Mouse (Mus musculus) midbrain, embryonic 12.5 days (tissue): ENCODE measurements around the gene Gns. TPM values are rescaled to one million over a fixed set of nuclear protein-coding genes. Genes with fewer than 3 reads are reported as not detected.

Source experiments
- ATAC-seq: fragments of 200-750 bp; cut with Nextera tagmentation; 2 replicates; pipeline ENCODE4 v1.8.0; 2017; ENCODE audit warnings: low read depth, moderate TSS enrichment, moderate library complexity; ENCODE audit not compliant: low FRiP score
- H3K27ac ChIP-seq: fragments of 300-500 bp; sonication (generic); replicated peaks from 2 replicates; pipeline ENCODE4 v1.5.1; 2016; ENCODE audit warnings: mild to moderate bottlenecking
- H3K27me3 ChIP-seq: fragments of 300-500 bp; sonication (generic); 2 replicates; pipeline ENCODE4 v1.6.1; 2016; ENCODE audit warnings: mild to moderate bottlenecking
- H3K36me3 ChIP-seq: fragments of 300-500 bp; sonication (generic); 2 replicates; pipeline ENCODE4 v1.6.1; 2016
- H3K4me1 ChIP-seq: fragments of 300-500 bp; sonication (generic); 2 replicates; pipeline ENCODE4 v1.6.1; 2016
- H3K4me2 ChIP-seq: fragments of 300-500 bp; sonication (generic); replicated peaks from 2 replicates; pipeline ENCODE4 v1.6.1; 2016; ENCODE audit warnings: mild to moderate bottlenecking, moderate library complexity
- H3K4me3 ChIP-seq: fragments of 300-500 bp; sonication (generic); 2 replicates; pipeline ENCODE4 v1.5.1; 2016; ENCODE audit warnings: mild to moderate bottlenecking
- H3K9ac ChIP-seq: fragments of 300-500 bp; sonication (generic); replicated peaks from 2 replicates; pipeline ENCODE4 v1.6.1; 2016; ENCODE audit warnings: mild to moderate bottlenecking, moderate library complexity
- H3K9me3 ChIP-seq: fragments of 300-500 bp; sonication (generic); 2 replicates; pipeline ENCODE4 v1.6.1; 2016; ENCODE audit warnings: mild to moderate bottlenecking
- WGBS: fragments of 180-500 bp; shearing (Covaris S2); methylation state at CpG from one replicate; pipeline ENCODE4 v1.1.7; 2016; 5-methylcytosine and 5-hydroxymethylcytosine counted together
- polyA plus RNA-seq: library from polyadenylated mRNA; unstranded; fragments of >200 nt; fragmentation: Nextera tagmentation; extraction: Ambion mirVana; gene quantifications from 2 replicates; pipeline ENCODE4 v1.2.1, GENCODE M21; 2016

Gns gene
- polyA plus RNA-seq, 1 experiment from 2014 or later = 42.1 TPM

DNA sequence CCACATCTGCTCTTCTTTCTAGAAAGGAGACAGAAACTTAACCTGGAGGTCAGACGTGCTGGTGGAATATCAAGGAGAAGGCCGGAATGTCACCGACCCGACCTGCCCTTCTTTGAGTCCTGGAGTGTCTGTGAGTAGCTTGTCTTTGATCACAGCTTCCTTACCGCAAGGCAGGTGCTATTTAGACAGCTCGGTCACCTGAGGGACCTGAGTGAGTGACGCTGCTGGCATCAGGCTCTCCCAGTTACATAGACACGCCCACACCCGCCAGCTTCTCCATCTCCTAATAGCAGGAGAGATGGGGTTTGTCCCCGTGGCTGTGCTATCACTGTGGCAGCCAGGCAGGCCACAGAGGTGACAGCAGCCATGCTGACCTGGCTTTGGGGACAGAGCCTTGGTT is 25.7 kb downstream of the Gns start:
- WGBS = 87% methylated on average over 10 of the region's 10 CpGs
- Histone ChIP-seq H3K27me3 (no peaks in the 10 kb centered on the region), H3K9me3 (no peaks in the 10 kb centered on the region), H3K9ac (no peak overlapping the region), H3K36me3 (peaks cover 86% of the 10 kb centered on the region), H3K4me2 (no peak overlapping the region), H3K27ac (no peak overlapping the region), H3K4me1 (no peaks in the 10 kb centered on the region), H3K4me3 (no peak overlapping the region)
- ATAC-seq = no peak

GRCm38 (mm10) chr10:121391901-121392300 is 27.0 kb downstream of the Gns start:
- Histone ChIP-seq H3K4me1 (no peaks in the 10 kb centered on the region), H3K27ac (no peak overlapping the region), H3K9me3 (no peaks in the 10 kb centered on the region), H3K4me2 (no peak overlapping the region), H3K4me3 (no peak overlapping the region), H3K27me3 (no peaks in the 10 kb centered on the region), H3K36me3 (peaks cover 94% of the 10 kb centered on the region), H3K9ac (no peak overlapping the region)
- ATAC-seq = no peak
- WGBS = 94% methylated on average over 8 of the region's 8 CpGs

- H3K4me3 ChIP-seq = no peak overlapping the region
- no peaks in the 10 kb centered on the region for H3K9me3 ChIP-seq
- peaks cover 77% of the 10 kb centered on the region for H3K36me3 ChIP-seq
- WGBS = 87% methylated on average over 6 of the region's 6 CpGs
- H3K4me1 ChIP-seq = no peaks in the 10 kb centered on the region
- no peak overlapping the region for H3K4me2 ChIP-seq
- no peak for ATAC-seq
- H3K9ac ChIP-seq = no peak overlapping the region
- H3K27ac ChIP-seq = no peak overlapping the region
- no peaks in the 10 kb centered on the region for H3K27me3 ChIP-seq
Observed at GRCm38 (mm10) chr10:121394270-121394669, 29.4 kb downstream of the Gns start.

DNA sequence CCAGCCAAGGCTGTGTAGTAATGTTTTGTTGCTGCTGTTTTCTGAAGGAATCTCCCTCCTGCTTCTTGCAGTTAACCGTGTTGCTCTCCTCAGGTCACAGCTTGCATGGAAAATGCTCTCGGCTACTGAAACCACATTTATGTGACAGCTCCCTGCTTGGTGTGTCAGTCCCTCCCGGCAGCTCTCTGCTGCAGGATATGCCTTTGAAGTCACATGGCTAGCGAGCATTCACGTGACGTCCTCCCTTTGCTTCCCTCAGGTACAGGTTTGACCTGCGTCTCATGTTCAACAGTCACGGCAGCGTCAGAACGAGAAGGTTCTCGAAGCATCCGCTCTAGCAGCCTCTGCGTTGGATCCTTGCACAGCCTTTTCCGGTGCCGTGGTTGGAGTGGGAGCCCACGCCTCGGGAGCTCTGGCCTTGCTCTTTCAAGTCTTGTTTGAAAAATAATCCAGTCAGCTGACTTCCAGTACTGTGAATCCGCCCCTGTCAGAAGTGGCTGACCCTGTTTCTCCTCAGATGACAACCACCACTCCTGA is 30.0 kb downstream of the Gns start:
- 91% methylated on average over 18 of the region's 18 CpGs for WGBS

DNA sequence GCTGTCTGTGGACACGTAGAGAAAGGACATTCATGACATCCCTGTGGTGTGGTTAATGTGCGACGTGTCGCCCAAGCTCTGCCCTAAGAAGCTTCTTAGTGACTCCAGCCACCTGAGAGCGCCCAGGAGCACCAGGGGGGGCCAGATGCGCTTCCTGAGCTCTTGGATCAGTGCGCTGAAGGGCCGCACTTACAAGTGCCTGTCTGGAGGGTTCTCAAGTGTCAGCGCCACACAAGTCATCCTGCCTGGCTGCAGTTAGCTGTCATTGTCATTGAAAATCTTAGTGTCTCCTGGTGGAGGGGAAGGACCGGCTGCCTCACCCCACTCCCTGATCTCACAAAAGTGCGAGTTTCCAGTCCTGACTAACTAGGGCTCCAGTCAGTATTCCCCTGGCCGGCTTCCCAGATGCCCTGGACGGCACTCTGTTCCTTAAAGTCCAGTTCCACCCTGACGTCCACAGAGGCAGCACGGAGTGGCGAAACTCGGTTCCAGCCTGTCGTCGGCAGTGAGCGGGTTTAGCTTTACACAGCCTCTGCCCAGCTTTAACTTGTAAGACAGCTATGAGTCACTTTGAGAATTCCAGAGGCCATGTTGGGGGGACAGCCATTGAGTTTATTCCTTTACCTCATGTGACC is 30.8 kb downstream of the Gns start:
- Histone ChIP-seq H3K9me3 (no peaks in the 10 kb centered on the region), H3K36me3 (peaks cover 63% of the 10 kb centered on the region), H3K27me3 (no peaks in the 10 kb centered on the region), H3K4me2 (no peak overlapping the region), H3K27ac (no peak overlapping the region), H3K4me1 (no peaks in the 10 kb centered on the region), H3K9ac (no peak overlapping the region), H3K4me3 (no peak overlapping the region)
- no peak for ATAC-seq
- 89% methylated on average over 20 of the region's 20 CpGs for WGBS

More for the DNA sequence above, 30.0 kb downstream of the Gns start:
- H3K4me3 ChIP-seq = no peak overlapping the region
- H3K9me3 ChIP-seq = no peaks in the 10 kb centered on the region
- no peak for ATAC-seq
- no peaks in the 10 kb centered on the region for H3K4me1 ChIP-seq
- H3K36me3 ChIP-seq = peaks cover 71% of the 10 kb centered on the region
- no peak overlapping the region for H3K27ac ChIP-seq
- no peak overlapping the region for H3K9ac ChIP-seq
- H3K4me2 ChIP-seq = no peak overlapping the region
- no peaks in the 10 kb centered on the region for H3K27me3 ChIP-seq

- Histone ChIP-seq H3K4me3 (no peak overlapping the region), H3K9ac (no peak overlapping the region), H3K27ac (no peak overlapping the region), H3K4me2 (no peak overlapping the region), H3K27me3 (no peaks in the 10 kb centered on the region), H3K4me1 (no peaks in the 10 kb centered on the region), H3K9me3 (no peaks in the 10 kb centered on the region), H3K36me3 (peaks cover 34% of the 10 kb centered on the region)
- no peak for ATAC-seq
- 91% methylated on average over 7 of the region's 7 CpGs for WGBS
Observed at GRCm38 (mm10) chr10:121398599-121398998, 33.7 kb downstream of the Gns start.

- Histone ChIP-seq H3K4me1 (no peaks in the 10 kb centered on the region), H3K36me3 (peaks cover 10% of the 10 kb centered on the region), H3K4me3 (no peak overlapping the region), H3K9ac (no peak overlapping the region), H3K9me3 (no peaks in the 10 kb centered on the region), H3K4me2 (no peak overlapping the region), H3K27ac (no peak overlapping the region), H3K27me3 (no peaks in the 10 kb centered on the region)
- ATAC-seq = no peak
- 82% methylated on average over 7 of the region's 7 CpGs for WGBS
Observed at GRCm38 (mm10) chr10:121401005-121401404, 36.1 kb downstream of the Gns start.

DNA sequence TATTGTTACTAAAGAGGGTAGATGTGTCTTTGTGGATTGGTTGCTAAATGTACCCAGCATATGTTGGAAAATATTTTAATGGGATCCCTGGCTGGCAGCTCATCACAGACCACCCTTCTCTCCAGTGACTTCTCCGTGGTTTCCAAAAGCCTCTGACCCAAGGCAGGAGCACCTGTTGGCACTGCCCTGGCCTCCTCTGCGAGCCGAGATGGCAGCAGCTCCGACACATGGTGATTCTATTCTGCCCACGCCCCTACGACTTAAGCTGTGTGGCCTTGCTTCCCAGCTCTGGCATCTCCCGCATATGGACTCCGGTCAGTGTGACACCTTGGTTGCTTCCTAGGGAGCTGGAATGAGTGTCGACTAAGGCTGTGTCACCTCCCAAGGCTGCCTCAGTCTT is 38.2 kb downstream of the Gns start:
- no peak overlapping the region for H3K27ac ChIP-seq
- no peaks in the 10 kb centered on the region for H3K27me3 ChIP-seq
- no peak overlapping the region for H3K4me2 ChIP-seq
- H3K4me3 ChIP-seq = no peak overlapping the region
- ATAC-seq = no peak
- no peaks in the 10 kb centered on the region for H3K4me1 ChIP-seq
- WGBS = 74% methylated on average over 9 of the region's 9 CpGs
- no peak overlapping the region for H3K9ac ChIP-seq
- H3K9me3 ChIP-seq = no peaks in the 10 kb centered on the region
- H3K36me3 ChIP-seq = no peaks in the 10 kb centered on the region

DNA sequence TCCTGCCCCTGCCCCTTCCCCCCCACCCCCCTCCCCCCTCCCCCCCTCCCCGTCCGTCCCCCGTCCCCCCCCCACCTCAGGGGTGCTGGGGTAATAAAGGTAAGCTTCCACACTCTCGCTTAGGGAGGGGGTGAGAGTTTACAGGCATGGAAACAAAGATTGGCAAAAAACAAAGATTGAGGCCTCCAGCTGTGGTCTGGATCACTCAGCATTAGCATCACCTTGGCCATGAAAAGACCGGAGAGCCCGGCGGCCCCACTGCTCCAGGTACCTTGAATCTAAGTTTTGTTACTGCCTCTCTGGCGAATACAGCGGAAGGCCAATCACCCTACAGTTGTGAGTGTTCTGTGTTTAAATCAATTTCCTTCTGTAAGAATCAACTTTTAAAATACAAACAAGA is 39.1 kb downstream of the Gns start:
- H3K4me1 ChIP-seq = no peaks in the 10 kb centered on the region
- 70% methylated on average over 6 of the region's 9 CpGs for WGBS
- no peaks in the 10 kb centered on the region for H3K9me3 ChIP-seq
- H3K27ac ChIP-seq = no peak overlapping the region
- no peak overlapping the region for H3K4me3 ChIP-seq
- H3K4me2 ChIP-seq = no peak overlapping the region
- ATAC-seq = no peak
- no peaks in the 10 kb centered on the region for H3K36me3 ChIP-seq
- no peaks in the 10 kb centered on the region for H3K27me3 ChIP-seq
- no peak overlapping the region for H3K9ac ChIP-seq

GRCm38 (mm10) chr10:121409717-121410116 is 44.8 kb downstream of the Gns start:
- H3K4me3 ChIP-seq = no peak overlapping the region
- WGBS = 79% methylated on average over 7 of the region's 7 CpGs
- H3K27me3 ChIP-seq = no peaks in the 10 kb centered on the region

GRCm38 (mm10) chr10:121411721-121412455 is 47.0 kb downstream of the Gns start:
- no peak overlapping the region for H3K27ac ChIP-seq

More at GRCm38 (mm10) chr10:121409717-121410116, 44.8 kb downstream of the Gns start:
- Histone ChIP-seq H3K9me3 (no peaks in the 10 kb centered on the region), H3K4me2 (no peak overlapping the region), H3K27ac (no peak overlapping the region), H3K36me3 (0 out of 2 replicates have a peak, but pooled peaks cover 2% of the 10 kb centered on the region), H3K4me1 (no peaks in the 10 kb centered on the region), H3K9ac (no peak overlapping the region)
- no peak for ATAC-seq

GRCm38 (mm10) chr10:121412824-121413223 is 47.9 kb downstream of the Gns start:
- Histone ChIP-seq H3K27me3 (no peaks in the 10 kb centered on the region), H3K9ac (no peak overlapping the region), H3K4me3 (no peak overlapping the region), H3K4me1 (no peaks in the 10 kb centered on the region), H3K4me2 (no peak overlapping the region), H3K27ac (no peak overlapping the region), H3K36me3 (0 out of 2 replicates have a peak, but pooled peaks cover 2% of the 10 kb centered on the region), H3K9me3 (no peaks in the 10 kb centered on the region)
- ATAC-seq = no peak
- WGBS = 87% methylated on average over 17 of the region's 17 CpGs

More at GRCm38 (mm10) chr10:121411721-121412455, 47.0 kb downstream of the Gns start:
- Histone ChIP-seq H3K36me3 (0 out of 2 replicates have a peak, but pooled peaks cover 2% of the 10 kb centered on the region), H3K9me3 (no peaks in the 10 kb centered on the region), H3K4me2 (no peak overlapping the region), H3K4me3 (no peak overlapping the region), H3K27me3 (no peaks in the 10 kb centered on the region), H3K4me1 (no peaks in the 10 kb centered on the region), H3K9ac (no peak overlapping the region)
- WGBS = 89% methylated on average over 11 of the region's 11 CpGs
- ATAC-seq = no peak
